Mouse (Mus musculus) mesoderm, embryonic 11.5 days (tissue): ENCODE data around the gene Vsig1.

Experiments used
- DNase-seq: peaks from one replicate; pipeline ENCODE4 v3.0.0-alpha.2; 2012; ENCODE audit warnings: low read depth, low spot score

Vsig1 gene

DNA sequence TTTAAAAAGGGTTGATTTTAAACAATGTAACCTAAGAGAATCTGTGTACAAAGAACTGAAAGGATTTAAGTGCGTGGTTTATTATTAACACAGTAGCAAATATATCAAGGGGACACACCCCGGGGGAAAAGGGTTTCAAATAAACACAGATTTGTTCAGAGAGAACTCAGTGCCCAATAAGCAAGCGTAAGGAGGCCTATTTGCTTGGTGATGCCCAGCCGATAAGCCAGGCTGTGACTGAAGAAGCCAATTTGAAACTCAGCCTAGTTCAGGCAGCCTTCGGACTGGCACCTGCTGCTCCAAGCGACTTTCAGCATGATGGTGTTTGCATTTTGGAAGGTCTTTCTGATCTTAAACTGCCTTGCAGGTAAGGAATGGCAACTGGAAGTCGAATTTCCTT lies at the start of gene Vsig1:
Vsig1 (plus strand) TSS at position 249 of the 400 bp plus-strand sequence.
- DNase-seq: no peak

DNA sequence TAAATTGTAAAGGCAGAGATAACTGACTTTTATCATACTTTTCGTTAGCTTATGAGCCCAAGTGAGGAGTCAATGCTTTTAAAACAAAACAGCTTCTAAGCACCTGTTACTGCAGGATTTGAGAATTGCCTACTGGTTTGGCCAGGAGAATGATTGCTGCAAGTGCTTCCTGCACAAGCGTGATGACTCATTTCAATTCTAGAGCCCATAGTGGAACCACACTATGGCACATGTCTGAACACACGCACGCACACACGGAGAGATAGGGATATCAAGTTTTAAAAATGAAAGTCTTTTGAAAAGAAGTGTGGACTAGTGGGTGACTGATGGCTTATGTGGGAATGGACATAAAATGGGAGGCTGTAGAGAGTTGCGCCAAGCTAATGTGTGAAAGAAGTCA lies 44.6 kb upstream of the Vsig1 start:
- DNase-seq: no peak

DNA sequence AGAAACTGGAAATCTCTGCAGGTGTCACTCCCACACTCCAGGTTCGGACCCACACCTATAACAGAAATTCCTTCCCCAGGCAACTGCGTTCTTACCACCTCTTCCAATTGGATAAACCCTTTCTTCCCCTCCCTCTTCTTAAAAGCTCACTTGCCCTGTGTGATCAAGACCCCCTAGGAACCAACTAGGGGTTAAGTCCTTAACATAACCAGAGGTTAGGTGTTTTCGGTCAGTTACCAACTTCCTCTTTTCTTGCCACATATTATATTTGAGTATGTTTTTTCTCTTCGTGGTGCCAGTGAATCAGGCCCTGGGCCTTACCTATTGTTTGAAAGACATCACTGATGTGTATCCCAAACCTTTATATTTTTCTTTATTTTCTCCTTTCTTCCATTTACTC lies 44.0 kb upstream of the Vsig1 start:
- DNase-seq: no peak

DNA sequence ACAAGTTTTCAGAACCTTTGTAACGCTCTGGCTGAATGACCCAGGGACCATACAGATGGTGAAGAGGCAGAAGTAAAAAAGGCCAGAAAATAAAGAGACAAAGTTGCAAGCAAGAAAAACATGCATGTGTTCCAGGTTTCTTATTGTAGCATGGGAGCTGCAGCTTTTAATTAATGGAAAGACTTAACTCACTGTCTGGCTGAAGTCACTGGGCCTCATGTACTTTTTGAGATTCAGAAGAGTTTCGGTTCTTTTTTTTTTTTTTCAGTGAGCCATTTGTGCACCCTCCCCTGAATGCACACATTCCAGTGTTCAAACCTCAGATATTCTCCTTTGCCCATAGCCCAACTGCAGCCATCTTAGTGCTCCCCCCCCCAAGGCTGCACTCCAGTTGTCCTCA lies 20.2 kb upstream of the Vsig1 start:
- DNase-seq: no peak

DNA sequence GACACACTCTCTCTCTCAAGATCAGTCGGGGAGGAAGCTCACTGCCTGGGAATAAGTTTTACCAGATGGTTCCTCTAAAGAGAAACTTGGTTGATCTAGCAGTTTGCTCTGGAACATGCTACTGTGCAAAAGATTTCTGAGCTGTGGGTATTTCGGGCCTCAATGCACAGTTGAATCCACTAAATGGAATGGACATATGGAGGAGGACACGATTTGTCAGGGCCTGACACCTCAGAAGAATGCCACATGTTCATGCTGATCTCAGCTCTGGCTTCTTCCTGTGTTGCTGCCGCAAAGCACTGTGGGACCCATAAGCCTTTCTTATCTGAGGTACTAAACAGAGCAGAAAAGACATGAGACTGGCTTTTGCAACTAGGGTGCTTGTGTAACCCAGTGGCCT lies 15.6 kb upstream of the Vsig1 start:
- DNase-seq: no peak

DNA sequence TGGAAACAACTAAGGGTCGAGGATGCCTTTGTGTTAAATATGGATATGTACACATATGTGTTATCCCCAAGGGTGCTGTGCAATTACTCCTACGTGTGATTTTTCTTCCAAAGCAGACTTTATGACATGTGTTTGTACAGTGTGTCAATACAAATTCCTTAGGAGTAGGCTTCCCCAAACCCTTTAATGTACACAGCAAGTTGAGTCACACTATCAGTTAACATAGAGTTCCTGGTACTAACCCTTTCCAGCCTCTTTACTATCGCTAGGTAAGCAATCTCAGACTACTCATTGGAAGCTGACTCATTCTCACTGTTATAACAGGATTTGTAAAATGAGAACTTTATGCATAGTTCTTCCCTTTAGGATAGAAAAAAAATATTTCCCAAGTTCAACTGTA lies 3.9 kb upstream of the Vsig1 start:
- no peak for DNase-seq

DNA sequence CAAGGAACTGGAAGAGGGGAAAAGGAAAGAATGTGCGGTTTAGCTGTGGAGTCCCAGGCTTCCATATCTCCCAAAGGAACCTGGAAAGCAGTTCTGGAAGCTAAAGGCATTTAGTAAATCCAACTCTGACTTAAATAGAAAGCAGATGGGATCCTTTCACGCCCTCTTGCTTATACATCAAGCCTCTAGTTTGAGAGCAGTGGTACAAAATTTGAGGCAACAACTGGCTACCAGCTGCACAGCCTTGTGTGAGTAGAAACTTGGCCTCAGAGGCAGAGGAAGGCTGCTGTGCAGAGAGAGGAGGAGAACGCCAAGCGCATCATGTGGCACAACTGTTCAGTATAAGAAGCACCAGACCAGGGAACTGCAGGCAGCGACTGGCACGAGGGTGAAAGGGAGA lies 13.9 kb downstream of the Vsig1 start:
- no peak for DNase-seq

DNA sequence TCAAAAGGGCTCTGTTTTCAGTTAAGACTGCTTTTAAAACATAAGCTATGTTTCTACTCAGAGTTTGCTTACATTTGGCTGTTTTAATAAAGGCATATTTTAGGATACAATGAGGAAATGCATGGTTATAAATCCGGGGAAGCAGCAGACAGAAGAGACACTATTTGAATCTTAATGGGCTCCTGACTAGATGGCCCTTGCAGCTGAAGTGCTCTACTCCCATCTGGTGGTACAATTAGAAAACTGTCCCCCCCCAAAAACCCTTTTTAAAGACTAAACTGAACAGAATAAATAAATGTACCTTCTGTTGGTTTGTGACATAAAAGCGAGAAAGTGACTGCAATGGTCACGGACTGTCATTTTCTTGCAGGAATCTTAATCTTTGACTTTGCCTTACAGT lies 24.7 kb downstream of the Vsig1 start:
- no peak for DNase-seq

DNA sequence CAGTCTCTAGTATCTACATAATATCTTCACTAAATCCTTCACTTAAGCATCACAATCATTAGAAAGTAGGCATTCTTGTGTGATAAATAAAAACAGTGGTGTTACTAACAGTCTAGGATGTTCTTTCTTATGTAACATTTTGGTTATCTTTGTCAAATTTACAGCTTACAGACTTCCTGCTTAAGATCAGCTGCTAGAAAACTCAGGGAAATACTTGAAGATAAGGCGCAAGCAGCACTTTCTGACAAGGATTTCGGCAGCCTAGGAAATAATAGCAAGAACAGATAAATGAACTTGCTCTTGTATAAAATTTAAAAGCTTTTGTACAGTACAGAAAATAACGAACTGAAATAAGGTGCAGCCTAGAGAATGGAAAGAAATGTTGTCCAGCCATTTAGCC lies 25.9 kb downstream of the Vsig1 start:
- no peak for DNase-seq

DNA sequence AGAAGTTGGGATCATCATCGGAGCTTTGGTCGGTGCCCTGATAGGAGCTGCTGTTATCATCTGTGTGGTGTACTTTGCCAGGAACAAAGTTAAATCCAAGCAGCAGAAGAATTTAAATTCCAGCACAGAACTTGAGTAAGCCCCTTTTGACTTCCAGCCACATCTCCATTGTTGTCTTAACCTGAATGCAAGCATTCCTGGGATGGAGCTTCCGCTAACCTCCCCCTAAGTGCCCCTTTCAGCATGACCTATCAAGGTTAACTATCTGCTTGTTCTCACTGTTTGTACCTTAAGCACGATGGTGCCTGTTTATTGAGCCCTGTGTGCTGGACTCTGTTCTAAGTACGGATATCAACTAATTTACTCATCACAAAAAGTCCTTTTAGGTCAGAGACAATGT lies 28.9 kb downstream of the Vsig1 start:
- DNase-seq: no peak

DNA sequence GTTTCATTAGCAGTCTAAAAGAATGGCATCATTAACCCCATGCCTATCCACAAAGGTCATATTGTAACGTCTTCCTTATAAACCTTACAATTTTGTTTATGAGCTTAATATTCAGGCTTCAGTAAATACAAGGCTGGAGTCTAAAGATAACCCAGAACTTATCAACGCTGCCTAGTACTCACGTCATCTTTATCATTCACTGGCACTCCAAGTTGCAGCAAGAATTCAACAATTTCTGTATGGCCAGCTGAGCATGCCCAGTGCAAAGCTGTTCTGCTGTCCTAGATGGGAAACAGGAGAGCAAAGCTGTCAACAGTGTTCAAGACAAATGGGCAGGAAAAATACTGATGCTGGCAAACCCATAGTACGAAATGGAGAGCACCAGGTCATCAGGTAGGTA lies 46.2 kb downstream of the Vsig1 start:
- DNase-seq: no peak

DNA sequence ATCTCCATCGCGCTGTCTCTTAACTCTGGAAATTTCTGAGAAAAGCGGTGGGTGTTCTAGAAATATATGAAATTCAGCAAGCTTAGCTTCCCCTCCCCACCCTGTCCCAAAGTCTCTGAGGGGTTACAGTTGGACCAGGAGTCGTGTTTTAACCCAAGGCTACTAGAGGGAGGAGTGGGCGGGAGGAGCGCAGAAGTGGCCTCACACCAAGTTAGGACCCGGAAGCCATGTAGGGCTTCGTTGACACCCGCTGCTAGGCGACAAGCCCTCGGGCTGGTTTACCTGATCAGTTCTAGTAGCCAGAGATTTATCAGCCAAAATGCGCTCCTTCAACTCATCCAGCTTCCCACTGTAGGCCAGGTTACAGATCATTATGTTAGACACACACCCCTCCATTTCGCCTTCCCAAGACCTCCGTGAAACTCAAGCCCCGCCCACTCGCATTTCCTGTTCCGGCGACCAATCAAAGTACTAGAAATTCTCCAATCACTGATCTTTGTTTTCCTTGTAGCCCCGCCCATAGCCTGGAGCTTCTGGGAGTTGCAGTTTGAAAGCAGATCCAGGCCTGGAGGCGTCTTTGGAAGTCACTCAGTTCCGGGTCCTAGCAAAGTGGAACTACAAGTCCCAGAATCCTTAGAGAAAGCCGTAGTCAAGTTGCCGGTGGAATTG lies 49.0 kb downstream of the Vsig1 start, which contains the start of the genes Psmd10 and Atg4a:
Psmd10 (minus strand) TSS at position 457 of the 669 bp plus-strand sequence.
Atg4a (plus strand) TSS at position 636 of the 669 bp plus-strand sequence.
- peak; percentile 94 for DNase-seq

DNA sequence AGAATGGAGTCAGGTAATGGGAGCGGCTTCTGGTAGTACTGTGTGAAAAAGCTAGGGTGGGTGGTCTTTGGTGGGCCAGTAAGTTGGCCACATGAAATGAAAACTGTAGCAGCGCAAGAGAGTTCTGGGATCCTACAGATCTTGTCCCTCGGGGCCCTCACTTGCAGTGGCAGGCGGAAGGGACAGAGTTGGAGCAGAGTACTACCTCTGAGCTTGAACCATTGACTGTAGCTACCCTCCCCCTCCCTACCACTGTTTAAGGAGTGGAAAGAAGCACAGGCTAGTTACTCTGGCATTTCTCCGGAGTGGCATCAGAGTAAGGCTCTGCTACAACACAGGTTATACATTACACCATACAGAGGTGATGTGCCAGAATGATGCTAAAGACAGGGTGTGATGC lies 49.6 kb downstream of the Vsig1 start:
- no peak for DNase-seq

DNA sequence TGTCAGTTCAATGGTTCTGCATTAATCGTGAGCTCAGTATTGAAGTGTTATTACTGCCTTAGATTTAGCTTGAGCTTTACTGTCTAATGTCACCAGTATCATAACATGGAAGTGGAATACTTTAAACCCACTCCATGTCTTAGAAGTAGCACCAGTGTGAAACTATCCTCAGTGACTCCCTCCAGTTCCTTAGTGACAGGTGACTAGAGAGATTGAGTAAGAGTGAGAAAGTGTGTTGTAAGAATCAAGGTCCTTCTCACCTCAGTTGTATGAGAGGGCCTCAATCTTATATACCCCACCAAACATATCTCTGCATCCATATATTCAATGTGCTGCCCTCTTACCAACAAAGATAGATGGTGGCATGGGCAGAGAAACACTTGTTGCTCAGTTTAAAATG lies 71.5 kb downstream of the Vsig1 start:
- no peak for DNase-seq

DNA sequence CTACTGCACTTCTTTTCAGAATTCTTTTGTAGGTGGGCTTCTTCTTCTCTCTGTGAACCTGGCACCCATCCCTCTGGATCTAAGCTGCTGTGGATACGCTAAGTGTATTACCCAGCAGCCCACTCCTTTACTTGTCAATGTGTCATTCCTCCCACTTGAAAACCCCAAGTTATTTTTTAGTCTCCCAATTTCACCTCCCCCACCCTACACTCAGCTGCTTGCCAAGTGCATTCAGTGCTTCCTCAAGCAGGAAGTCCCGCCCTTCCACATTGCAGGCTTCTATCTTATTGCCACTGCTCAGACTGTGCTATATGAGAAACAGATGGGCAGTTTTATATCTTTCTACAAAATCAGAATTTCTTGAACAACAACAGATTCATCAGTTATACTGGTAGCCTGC lies 72.1 kb downstream of the Vsig1 start:
- DNase-seq: no peak

DNA sequence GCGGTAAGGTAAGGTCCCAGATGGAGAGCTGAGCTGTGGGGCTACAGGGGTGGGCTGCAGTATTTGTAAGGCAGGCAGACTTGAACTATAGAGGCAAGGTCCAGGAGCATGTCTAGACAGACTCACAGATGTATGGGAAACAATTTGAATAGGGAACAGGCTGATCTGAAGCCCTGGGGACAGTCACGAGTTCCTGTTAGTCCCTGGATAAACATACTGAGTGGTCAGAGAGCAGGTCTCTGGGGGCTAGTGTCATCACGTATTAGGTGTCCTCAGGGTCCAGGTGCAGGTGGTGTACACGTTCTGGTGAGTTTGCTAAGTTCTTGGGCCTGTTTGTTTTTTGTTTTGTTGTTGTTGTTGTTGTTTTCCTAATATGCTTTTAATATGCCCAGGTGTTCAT lies 72.8 kb downstream of the Vsig1 start:
- DNase-seq: no peak

DNA sequence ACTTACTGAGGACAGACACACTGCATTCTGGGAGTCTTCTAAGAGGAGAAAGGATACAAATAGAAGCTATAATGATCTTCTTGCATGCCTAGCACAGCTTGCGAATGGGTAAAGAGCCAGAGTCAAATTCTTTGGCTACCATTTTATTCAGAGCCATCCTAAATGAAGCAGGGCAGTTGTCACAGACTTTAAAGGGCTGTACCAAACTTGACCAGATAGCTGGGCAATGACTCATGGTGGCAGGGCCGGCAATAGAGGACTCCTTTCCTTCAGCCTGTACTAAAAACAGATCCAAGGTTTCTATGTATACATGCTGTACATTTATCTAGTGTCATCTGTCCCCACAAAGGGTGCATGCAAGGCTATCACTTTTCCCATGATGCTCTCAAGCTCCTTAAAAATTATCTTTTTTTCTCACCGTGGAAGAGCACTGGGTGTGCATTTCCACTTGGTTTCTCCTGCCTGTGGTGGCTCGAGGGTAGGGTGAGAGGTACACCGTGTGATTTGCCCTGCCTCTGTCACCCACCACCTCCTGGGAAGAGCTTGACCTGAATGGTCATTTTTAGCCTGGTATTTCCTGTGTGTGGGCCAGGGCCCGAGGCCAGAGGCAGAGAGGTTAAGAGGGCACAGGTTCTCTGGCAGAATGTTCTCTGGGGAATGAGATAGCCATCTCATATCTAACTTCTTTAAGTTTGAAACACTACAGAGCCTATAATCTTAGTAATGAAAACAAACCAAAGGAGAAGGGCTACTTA lies 76.0 kb downstream of the Vsig1 start:
- no peak for DNase-seq

DNA sequence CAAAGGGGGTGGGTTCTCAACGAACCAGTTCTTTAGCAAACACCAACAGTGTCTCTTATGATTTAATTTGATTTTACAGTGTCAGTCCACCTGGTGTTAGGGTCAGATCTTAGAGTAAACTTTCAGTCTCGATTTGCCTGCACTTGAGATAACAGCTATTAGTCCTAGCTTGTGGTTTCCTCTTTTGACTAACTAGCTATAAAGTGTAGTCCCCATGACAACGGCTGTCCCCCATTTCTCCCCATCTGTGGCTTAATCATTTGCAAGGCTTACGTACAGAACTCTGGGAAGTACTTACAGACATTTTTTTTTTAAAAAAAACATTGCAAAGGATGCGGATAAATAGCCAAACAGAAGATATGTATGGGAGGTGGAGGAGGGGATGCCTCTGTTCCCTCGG lies 77.4 kb downstream of the Vsig1 start:
- no peak for DNase-seq

DNA sequence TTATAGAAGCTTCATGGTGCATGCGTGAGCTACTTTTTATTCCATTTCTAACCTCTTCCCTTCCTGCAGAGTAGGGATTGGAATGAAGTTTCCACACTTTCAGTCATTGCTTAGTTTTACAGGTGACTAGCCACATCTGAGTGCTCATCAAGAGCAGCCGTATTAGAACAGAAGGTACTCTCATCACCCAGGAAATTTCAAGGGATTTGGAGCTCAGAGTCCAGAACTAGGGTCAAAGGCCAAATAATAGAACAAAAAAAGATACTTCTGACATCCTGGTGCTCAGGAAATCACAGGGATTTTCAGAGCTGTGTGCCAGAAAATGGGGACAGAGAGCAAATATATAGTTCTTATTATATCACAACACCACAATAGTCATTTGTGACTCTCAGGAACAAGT lies 77.8 kb downstream of the Vsig1 start:
- DNase-seq: no peak
